Mouse (Mus musculus): Measurements from ENCODE around the gene Gtpbp3. TPM values are rescaled to one million over a fixed set of nuclear protein-coding genes. Genes with fewer than 3 reads are reported as not detected.
"Not testable (repeated sequence)": the region's sequence is repeated elsewhere in the genome, so short reads cannot be mapped to it uniquely, and the experiment has no call there.

Gtpbp3 gene
- total and polyA plus RNA-seq, 2 experiments from 2014 or later: 12.1 to 58.5 TPM

DNA sequence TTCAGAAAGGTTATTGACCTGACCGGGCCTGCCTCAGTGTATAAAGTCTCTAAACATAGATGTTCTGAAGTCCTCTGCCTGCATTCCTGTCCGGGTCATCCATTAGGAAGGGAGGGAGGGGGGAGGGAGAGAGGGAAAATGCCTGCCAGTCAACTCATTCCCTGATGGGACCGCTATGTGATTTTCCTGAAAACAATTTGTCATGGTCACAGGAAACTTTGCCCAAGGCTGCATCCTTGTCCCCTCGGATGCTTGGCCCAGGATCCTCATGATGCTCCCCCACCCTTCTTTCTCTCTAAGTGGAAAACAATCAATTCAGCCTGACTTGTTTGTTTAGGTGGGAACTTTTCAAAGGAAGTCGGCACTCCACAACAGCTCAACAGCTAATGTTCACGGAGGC lies 28.9 kb downstream of the Gtpbp3 start:
- Histone ChIP-seq H3K4me2 (ENCODE audit: low read depth, low read length) (no peak overlapping the region), H3K4me3 (ENCODE audit: low read length) (no peak overlapping the region), H3K27ac (no peak overlapping the region), H3K27me3 (ENCODE audit: insufficient read depth, low read length) (no peaks in the 10 kb centered on the region), H3K36me3 (ENCODE audit: insufficient read depth, low read length) (no peaks in the 10 kb centered on the region), H3K9me3 (ENCODE audit: low read length) (no peaks in the 10 kb centered on the region), H3K9ac (replicated peaks; ENCODE audit: low read length) (no peak overlapping the region), H3K4me1 (ENCODE audit: insufficient read depth, low read length) (no peaks in the 10 kb centered on the region)
- no peak for TF ChIP-seq CTCF (IDR thresholded peaks at IDR 0.05; ENCODE audit: low read depth)
- ATAC-seq: no peak
- DNase-seq (ENCODE audit: low spot score): no peak
- WGBS: 9% methylated on average over 6 of the region's 6 CpGs

DNA sequence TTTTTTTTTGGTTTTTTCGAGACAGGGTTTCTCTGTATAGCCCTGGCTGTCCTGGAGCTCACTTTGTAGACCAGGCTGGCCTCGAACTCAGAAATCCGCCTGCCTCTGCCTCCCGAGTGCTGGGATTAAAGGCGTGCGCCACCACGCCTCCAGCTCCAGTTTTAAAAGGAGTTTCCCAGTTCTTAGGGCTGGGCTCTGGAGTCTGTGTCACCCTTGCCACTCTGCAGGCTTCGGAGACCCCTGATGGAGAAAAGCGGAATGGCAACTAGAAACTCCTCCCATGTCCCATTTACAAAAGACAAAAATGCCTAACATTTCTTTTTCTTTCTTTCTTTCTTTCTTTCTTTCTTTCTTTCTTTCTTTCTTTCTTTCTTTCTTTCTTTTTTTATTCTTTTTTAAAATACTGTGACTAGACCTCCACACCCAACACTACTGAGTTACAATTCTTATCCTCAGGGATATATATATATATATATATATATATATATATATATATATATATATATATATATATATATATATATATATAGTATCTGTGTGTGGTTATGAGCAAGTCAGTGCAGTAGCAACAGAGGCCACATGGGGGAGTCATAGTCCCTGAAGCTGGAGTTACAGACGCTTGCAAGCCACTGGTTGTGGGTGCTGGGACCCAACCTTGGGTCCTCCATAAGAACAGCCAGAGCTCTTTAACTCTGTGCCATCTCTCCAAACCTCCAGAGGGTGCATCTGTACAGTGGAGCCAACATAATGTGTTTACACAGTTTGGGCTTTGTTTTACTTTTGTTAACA lies 31.3 kb downstream of the Gtpbp3 start:
- not testable (repeated sequence) for H3K36me3 ChIP-seq (ENCODE audit: insufficient read depth, low read length); H3K4me2 ChIP-seq (ENCODE audit: low read depth, low read length); H3K9ac ChIP-seq (replicated peaks; ENCODE audit: low read length); H3K27me3 ChIP-seq (ENCODE audit: insufficient read depth, low read length); H3K9me3 ChIP-seq (ENCODE audit: low read length); H3K4me3 ChIP-seq (ENCODE audit: low read length); H3K4me1 ChIP-seq (ENCODE audit: insufficient read depth, low read length); H3K27ac ChIP-seq; ATAC-seq
- TF ChIP-seq CTCF (IDR thresholded peaks at IDR 0.05; ENCODE audit: low read depth): peak; percentile 70
- DNase-seq (ENCODE audit: low spot score): peak; percentile 82
- WGBS: 44% methylated on average over 9 of the region's 10 CpGs

DNA sequence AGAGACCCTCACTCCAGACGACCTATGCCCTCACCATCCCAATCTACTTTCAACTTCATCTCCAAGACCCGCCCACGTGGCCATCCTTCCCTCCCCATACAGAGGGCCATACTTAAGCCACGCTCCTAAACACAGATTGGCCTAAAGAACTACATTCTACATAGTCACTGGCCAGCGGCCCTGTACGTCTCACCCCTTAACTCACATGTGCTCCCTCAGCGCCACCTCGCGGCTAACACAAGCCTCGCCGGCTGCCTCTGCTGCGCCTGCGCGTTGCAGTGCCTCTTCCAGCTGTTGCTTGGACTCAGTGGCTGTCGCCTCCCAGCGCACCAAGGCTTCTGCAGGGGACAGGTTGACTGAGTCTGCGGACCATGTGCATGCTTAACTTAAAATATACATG lies 33.7 kb downstream of the Gtpbp3 start:
- no peaks in the 10 kb centered on the region for H3K4me1 ChIP-seq (ENCODE audit: insufficient read depth, low read length)
- 5% methylated on average over 17 of the region's 17 CpGs for WGBS
- no peak overlapping the region for H3K27ac ChIP-seq
- DNase-seq (ENCODE audit: low spot score): peak; percentile 94
- peak; percentile 97 for TF ChIP-seq CTCF (IDR thresholded peaks at IDR 0.05; ENCODE audit: low read depth)
- peak; percentile 95 for ATAC-seq
- peaks cover 17% of the 10 kb centered on the region for H3K27me3 ChIP-seq (ENCODE audit: insufficient read depth, low read length)
- no peak overlapping the region for H3K4me2 ChIP-seq (ENCODE audit: low read depth, low read length)
- no peaks in the 10 kb centered on the region for H3K9me3 ChIP-seq (ENCODE audit: low read length)
- no peak overlapping the region for H3K9ac ChIP-seq (replicated peaks; ENCODE audit: low read length)
- H3K36me3 ChIP-seq (ENCODE audit: insufficient read depth, low read length): no peaks in the 10 kb centered on the region
- no peak overlapping the region for H3K4me3 ChIP-seq (ENCODE audit: low read length)

DNA sequence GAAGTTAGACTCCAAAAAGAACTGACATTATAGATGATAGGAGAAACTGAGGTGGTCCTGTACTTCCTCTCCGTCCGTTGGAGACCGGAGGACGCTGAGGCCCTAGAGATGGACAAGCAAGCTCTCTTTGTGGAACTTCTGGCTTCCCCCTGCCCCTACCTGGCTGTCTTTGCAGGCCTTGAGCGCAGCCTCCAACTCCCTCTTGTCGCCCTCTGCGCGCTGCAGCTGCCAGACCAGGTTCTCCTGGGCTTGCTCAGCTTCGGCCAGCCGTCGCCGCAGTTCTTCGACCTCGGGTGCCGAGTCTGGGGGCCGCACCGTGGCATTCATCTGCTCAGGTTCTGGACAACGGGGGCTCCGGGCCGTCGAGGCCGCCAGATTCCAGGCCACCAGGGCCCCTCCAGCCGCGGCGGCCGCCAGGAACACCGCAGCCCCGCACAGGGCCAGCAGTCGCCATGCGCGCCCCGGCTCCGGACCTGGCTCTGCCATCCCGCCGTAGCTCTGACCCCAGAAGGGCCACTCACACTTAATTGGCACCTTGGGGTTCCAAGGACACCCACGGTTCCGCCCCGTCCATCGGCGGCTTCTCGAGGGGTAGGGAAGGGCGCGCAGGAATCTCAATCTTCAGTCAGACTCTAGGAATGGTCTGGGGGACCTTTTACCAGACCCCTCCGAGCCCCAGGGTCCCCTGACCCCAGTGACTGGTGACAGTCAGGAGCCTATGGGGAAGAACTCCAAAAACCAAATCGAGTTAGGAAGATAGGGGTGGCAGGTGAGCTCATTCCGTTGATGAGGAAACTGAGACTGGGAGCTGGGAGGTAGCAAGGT lies 37.5 kb downstream of the Gtpbp3 start, which contains the start of gene Ccdc194:
Ccdc194 (minus strand) TSS at position 486 of the 825 bp plus-strand sequence.
- no peak for TF ChIP-seq CTCF (IDR thresholded peaks at IDR 0.05; ENCODE audit: low read depth)
- H3K4me3 ChIP-seq (ENCODE audit: low read length): no peak within 1 kb of the TSS
- ATAC-seq: no peak
- DNase-seq (ENCODE audit: low spot score): no peak
- no peak within 1 kb of the TSS for H3K4me2 ChIP-seq (ENCODE audit: low read depth, low read length)
- 9% methylated on average over 46 of the region's 46 CpGs for WGBS
- H3K27ac ChIP-seq: no peak within 1 kb of the TSS
- H3K9me3 ChIP-seq (ENCODE audit: low read length): no peaks in the 10 kb centered on the region
- H3K27me3 ChIP-seq (ENCODE audit: insufficient read depth, low read length): peaks cover 22% of the 10 kb centered on the region
- H3K36me3 ChIP-seq (ENCODE audit: insufficient read depth, low read length): no peaks in the 10 kb centered on the region
- H3K9ac ChIP-seq (replicated peaks; ENCODE audit: low read length): no peak within 1 kb of the TSS
- H3K4me1 ChIP-seq (ENCODE audit: insufficient read depth, low read length): no peaks in the 10 kb centered on the region

DNA sequence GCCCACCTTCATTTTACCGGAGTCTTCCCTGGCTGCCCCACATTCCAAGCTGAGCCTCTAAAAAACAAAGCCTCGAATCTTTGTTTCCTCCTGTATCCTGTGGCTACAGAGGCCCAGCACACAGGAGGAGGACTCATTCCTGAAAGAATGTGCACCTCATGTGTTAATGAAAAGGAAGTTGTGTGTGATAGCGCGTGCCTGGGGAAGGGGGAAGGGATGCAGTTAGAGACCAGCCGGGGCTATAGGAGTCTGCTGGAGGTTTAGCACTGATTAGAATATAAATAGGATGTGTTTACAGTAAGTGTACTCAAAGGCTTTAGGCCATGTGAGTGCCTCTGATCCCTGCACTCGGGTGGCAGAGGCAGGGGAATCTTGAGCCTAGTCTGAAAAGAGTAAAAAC lies 38.4 kb downstream of the Gtpbp3 start:
- H3K4me2 ChIP-seq (ENCODE audit: low read depth, low read length): no peak overlapping the region
- no peaks in the 10 kb centered on the region for H3K9me3 ChIP-seq (ENCODE audit: low read length)
- no peak overlapping the region for H3K27ac ChIP-seq
- no peaks in the 10 kb centered on the region for H3K4me1 ChIP-seq (ENCODE audit: insufficient read depth, low read length)
- no peak for DNase-seq (ENCODE audit: low spot score)
- WGBS: 17% methylated on average over 6 of the region's 6 CpGs
- H3K27me3 ChIP-seq (ENCODE audit: insufficient read depth, low read length): peaks cover 22% of the 10 kb centered on the region
- no peak overlapping the region for H3K4me3 ChIP-seq (ENCODE audit: low read length)
- H3K36me3 ChIP-seq (ENCODE audit: insufficient read depth, low read length): no peaks in the 10 kb centered on the region
- ATAC-seq: no peak
- TF ChIP-seq CTCF (IDR thresholded peaks at IDR 0.05; ENCODE audit: low read depth): no peak
- H3K9ac ChIP-seq (replicated peaks; ENCODE audit: low read length): no peak overlapping the region

DNA sequence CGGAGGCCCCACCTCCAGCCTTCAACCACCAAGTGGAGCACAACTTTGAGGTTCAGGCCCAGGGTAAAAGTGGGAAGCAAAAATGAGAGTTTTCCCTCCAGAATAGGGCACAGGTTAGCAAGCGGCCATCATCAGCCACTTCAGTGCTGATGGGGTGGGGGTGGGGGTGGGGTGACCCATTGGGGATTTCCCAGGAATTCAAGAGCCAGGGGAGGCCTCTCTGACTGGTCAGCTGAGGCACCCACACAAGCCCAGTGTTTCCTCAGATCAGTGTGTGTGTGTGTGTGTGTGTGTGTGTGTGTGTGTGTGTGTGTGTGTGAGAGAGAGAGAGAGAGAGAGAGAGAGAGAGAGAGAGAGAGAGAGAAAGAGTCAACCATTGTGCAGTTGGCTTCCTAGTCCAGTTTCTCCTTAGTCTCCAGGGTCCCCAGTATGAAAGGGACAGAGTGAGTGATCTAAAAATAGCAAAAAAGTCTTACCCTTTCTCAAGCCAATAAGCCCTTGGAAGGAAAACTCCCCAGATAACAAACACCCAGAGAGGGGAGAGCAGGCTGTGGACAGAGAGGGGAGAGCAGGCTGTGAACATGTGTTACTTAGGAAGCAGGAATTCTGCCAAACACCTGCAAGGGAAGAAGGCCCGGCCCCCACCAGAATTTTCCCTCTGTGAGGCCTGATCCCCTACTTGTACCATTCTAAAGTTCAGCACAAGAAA lies 39.4 kb downstream of the Gtpbp3 start:
- 56% methylated on average over 3 of the region's 3 CpGs for WGBS
- Histone ChIP-seq H3K4me2 (ENCODE audit: low read depth, low read length) (no peak overlapping the region), H3K27me3 (ENCODE audit: insufficient read depth, low read length) (peaks cover 22% of the 10 kb centered on the region), H3K9ac (replicated peaks; ENCODE audit: low read length) (no peak overlapping the region), H3K9me3 (ENCODE audit: low read length) (no peaks in the 10 kb centered on the region), H3K36me3 (ENCODE audit: insufficient read depth, low read length) (no peaks in the 10 kb centered on the region), H3K27ac (peak overlapping the region; percentile 32; the same call in 1 of the 2 replicates), H3K4me1 (ENCODE audit: insufficient read depth, low read length) (no peaks in the 10 kb centered on the region), H3K4me3 (ENCODE audit: low read length) (no peak overlapping the region)
- no peak for ATAC-seq
- no peak for DNase-seq (ENCODE audit: low spot score)
- TF ChIP-seq CTCF (IDR thresholded peaks at IDR 0.05; ENCODE audit: low read depth): no peak
